In the genomic region with DNA sequence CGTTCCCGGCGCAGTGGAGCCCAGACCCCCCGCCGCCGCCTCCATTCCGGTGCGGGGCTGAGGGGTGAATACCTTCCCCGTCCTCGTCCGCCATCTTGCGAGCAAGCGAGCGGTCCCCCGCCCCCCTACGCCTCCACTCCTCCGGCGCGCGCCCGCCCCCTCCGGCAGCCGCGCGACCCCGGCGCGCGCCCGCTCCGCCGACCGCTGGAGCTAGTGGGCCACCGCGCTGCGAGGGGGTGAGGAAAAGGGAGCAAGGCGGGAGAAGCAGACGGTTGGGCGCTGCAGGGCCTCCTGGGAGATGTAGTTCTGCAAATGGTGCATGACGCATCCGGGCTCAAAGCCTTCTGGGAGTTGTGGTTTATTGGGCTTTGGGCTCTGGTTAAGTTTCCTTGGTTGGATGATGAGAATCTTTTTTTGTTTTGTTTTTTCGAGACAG, we compare ENCODE assay signal across 7 mouse cellular contexts. TPM values are rescaled to one million over a fixed set of nuclear protein-coding genes. Genes with fewer than 3 reads are reported as not detected.
DNase-seq lines count a peak whose midpoint lies in the region; ATAC-seq and TF ChIP-seq lines count a peak whose summit lies in the region.

TSS of gene Snx27 (minus strand) at position 261 of the 436 bp plus-strand sequence.

- peak within 1 kb of the TSS; percentile 97 for H3K4me3 ChIP-seq in intestine, postnatal 0 days (ENCODE audit: low read depth, low read length)
- peak within 1 kb of the TSS; percentile 90 for H3K4me3 ChIP-seq in midbrain, embryonic 12.5 days
- peak within 1 kb of the TSS; percentile 98 for H3K4me3 ChIP-seq in small intestine, adult 2 months (ENCODE audit: low read depth, low read length)

- TF ChIP-seq CTCF in intestine, postnatal 0 days (IDR thresholded peaks at IDR 0.05; ENCODE audit: low read depth) = no peak
- no peak for TF ChIP-seq CTCF in small intestine, adult 2 months (IDR thresholded peaks at IDR 0.05; ENCODE audit: extremely low read depth, insufficient read length, insufficient replicate concordance, low read depth, low read length)

- peak; percentile 94 for DNase-seq in adrenal gland, adult 2 months
- DNase-seq in embryo, embryonic 11.5 days (ENCODE audit: low read depth, low spot score) = peak; percentile 90
- DNase-seq in gastrocnemius, postnatal 4 days (ENCODE audit: low spot score in 2 of 2) = peak; percentile 80 to 92
- peak; percentile 97 for DNase-seq in left cerebral cortex, postnatal 4 days

- H3K27me3 ChIP-seq in intestine, postnatal 0 days (replicated peaks; ENCODE audit: control insufficient read depth, insufficient read depth, low read length) = no peaks in the 10 kb centered on the region
- H3K27me3 ChIP-seq in midbrain, embryonic 12.5 days = no peaks in the 10 kb centered on the region
- no peaks in the 10 kb centered on the region for H3K27me3 ChIP-seq in small intestine, adult 2 months (ENCODE audit: control insufficient read depth, insufficient read depth, low read length)

- peak within 1 kb of the TSS; percentile 94 for H3K9ac ChIP-seq in intestine, postnatal 0 days (ENCODE audit: low read depth, low read length)
- H3K9ac ChIP-seq in midbrain, embryonic 12.5 days (replicated peaks) = peak within 1 kb of the TSS; percentile 92

- no peak; the same call in 1 of the 2 replicates for TF ChIP-seq POLR2A in small intestine, adult 2 months (IDR thresholded peaks at IDR 0.05; ENCODE audit: low read depth, low read length)

- intact Hi-C loops in left cerebral cortex, postnatal 4 days (cut with DNase I) = loop anchor here (5.0 kb wide), 1 partner anchor 125 kb away; no protein-coding TSS in a partner anchor

- ATAC-seq in intestine, postnatal 0 days = peak; percentile 88
- ATAC-seq in midbrain, embryonic 12.5 days (ENCODE audit: low FRiP score, low read depth) = peak; percentile 98

- H3K4me1 ChIP-seq in intestine, postnatal 0 days (replicated peaks; ENCODE audit: control insufficient read depth, insufficient read depth, low read length) = peaks cover 4% of the 10 kb centered on the region; the same call in 1 of the 2 replicates
- peaks cover 17% of the 10 kb centered on the region for H3K4me1 ChIP-seq in midbrain, embryonic 12.5 days
- H3K4me1 ChIP-seq in small intestine, adult 2 months (ENCODE audit: control insufficient read depth, insufficient read depth, insufficient read length, low read length) = peaks cover 8% of the 10 kb centered on the region; the same call in 1 of the 2 replicates

- no peaks in the 10 kb centered on the region for H3K9me3 ChIP-seq in intestine, postnatal 0 days (ENCODE audit: control insufficient read depth)
- H3K9me3 ChIP-seq in midbrain, embryonic 12.5 days = no peaks in the 10 kb centered on the region

- H3K4me2 ChIP-seq in intestine, postnatal 0 days (replicated peaks; ENCODE audit: low read depth) = peak within 1 kb of the TSS; percentile 90
- H3K4me2 ChIP-seq in midbrain, embryonic 12.5 days (replicated peaks) = peak within 1 kb of the TSS; percentile 84

- WGBS in intestine, postnatal 0 days = under 1% methylated on average over 38 of the region's 42 CpGs
- WGBS in midbrain, embryonic 12.5 days = under 1% methylated on average over 37 of the region's 42 CpGs
- WGBS in small intestine, adult 2 months = under 1% methylated on average over 42 of the region's 42 CpGs

- H3K27ac ChIP-seq in intestine, postnatal 0 days (ENCODE audit: low read depth, low read length) = peak within 1 kb of the TSS; percentile 86
- H3K27ac ChIP-seq in midbrain, embryonic 12.5 days (replicated peaks) = peak within 1 kb of the TSS; percentile 86
- H3K27ac ChIP-seq in small intestine, adult 2 months (ENCODE audit: insufficient read depth, low read depth, low read length) = peak within 1 kb of the TSS; percentile 45; the same call in 1 of the 2 replicates

- H3K36me3 ChIP-seq in intestine, postnatal 0 days (ENCODE audit: control insufficient read depth, insufficient read depth) = no peaks in the 10 kb centered on the region
- H3K36me3 ChIP-seq in midbrain, embryonic 12.5 days = no peaks in the 10 kb centered on the region
- no peaks in the 10 kb centered on the region for H3K36me3 ChIP-seq in small intestine, adult 2 months (ENCODE audit: control insufficient read depth, insufficient read depth, low read length)

RNA-seq across cellular contexts. Expression of gene Snx27, which starts in this region (rescaled TPM):
- total RNA-seq in adrenal gland, adult 2 months (2021) = 10 to 100 TPM; 40.5 to 41.9 TPM
- 5.4 and 5.6 TPM in 2 replicates for polyA plus RNA-seq in adrenal gland, adult 2 months (2012; rRNA removed)
- 10 to 100 TPM; 37.9 to 40.2 TPM for total RNA-seq in gastrocnemius, postnatal 4 days (2021)
- 20.9 and 26.5 TPM in 2 replicates for polyA plus RNA-seq in intestine, postnatal 0 days (2015; fragmentation: Nextera tagmentation; extraction: Ambion mirVana)
- total RNA-seq in left cerebral cortex, postnatal 4 days (2021) = 100 to 1,000 TPM; 107 to 113 TPM
- polyA plus RNA-seq in midbrain, embryonic 12.5 days (2016; fragmentation: Nextera tagmentation; extraction: Ambion mirVana) = 65.6 and 79.1 TPM in 2 replicates
- 2.3 and 3.4 TPM in 2 replicates for polyA plus RNA-seq in small intestine, adult 2 months (2012; rRNA removed)

Comparison
In these comparisons a context has a peak if more than half of its experiments do, and no peak if none do; other contexts are left out.
1. Peak in every context shown above with its lines: DNase-seq, ATAC-seq, H3K4me3 ChIP-seq and H3K27ac ChIP-seq.